ENCODE assay signal across 14 mouse cellular contexts in the genomic region with DNA sequence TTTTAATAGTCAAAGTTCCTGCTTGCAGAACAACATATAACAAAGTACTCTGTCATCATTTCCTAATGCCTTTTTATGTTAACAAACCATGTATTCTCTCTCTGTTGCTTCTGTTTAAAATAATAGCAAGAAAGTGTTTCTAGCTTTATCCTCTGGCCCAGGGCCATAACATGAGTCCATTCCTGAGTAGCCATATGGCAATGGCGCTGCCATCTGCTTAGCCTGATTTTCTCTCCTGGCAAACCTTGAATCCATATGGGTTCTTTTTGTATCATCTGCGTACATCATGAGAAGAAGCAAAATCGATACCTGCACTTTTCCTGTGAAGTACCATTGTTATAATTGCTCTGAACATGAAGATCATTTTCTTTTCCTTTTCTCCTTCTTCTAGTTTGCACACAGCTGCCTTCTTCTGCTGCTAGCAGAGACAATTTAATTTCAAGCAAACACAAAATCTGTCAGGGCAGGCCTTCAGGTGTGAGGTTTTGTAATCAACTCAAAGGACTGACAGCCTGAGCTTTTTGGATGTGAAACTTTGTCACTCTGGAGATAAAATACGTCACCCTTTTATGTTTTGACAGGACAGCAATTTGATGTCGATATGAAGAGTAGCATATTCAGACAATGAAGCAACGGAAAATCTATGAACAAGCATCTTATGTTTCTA.
DNase-seq lines count a peak whose midpoint lies in the region; ATAC-seq and TF ChIP-seq lines count a peak whose summit lies in the region.
"Had no signal": no experiment of that assay in that cellular context is flagged by ENCODE, and none has a peak within 500 bp of the region (broad histone marks: within the 10 kb centered on the region; RNA-seq: fewer than 3 reads in every experiment).

No protein-coding gene starts in this region.

- peak; percentile 58; the same call in 1 of the 2 replicates for ATAC-seq in hindbrain, postnatal 0 days
- ATAC-seq in frontal cortex, adult (ENCODE audit: low TSS enrichment), result peak; percentile 83
- ATAC-seq in intestine, postnatal 0 days, result no peak
- ATAC-seq: intestine, embryonic 16.5 days had no signal

- H3K9me3 ChIP-seq in hindbrain, postnatal 0 days (ENCODE audit: low read length), result no peaks in the 10 kb centered on the region
- H3K9me3 ChIP-seq in hindbrain, embryonic 10.5 days, result no peaks in the 10 kb centered on the region
- no peaks in the 10 kb centered on the region for H3K9me3 ChIP-seq in intestine, postnatal 0 days (ENCODE audit: control insufficient read depth)
- H3K9me3 ChIP-seq: limb, embryonic 13.5 days; stomach, embryonic 15.5 days had no signal

- no peak overlapping the region for H3K4me2 ChIP-seq in hindbrain, postnatal 0 days (ENCODE audit: low read depth, low read length)
- no peak overlapping the region for H3K4me2 ChIP-seq in intestine, postnatal 0 days (replicated peaks; ENCODE audit: low read depth)
- H3K4me2 ChIP-seq: heart, embryonic 11.5 days; limb, embryonic 13.5 days; stomach, embryonic 15.5 days had no signal

- WGBS in hindbrain, postnatal 0 days, result 57% methylated on average over 6 of the region's 6 CpGs
- 87% methylated on average over 6 of the region's 6 CpGs for WGBS in hindbrain, embryonic 10.5 days
- WGBS in intestine, postnatal 0 days, result 69% methylated on average over 6 of the region's 6 CpGs

- no peak for TF ChIP-seq CTCF in hindbrain, postnatal 0 days (IDR thresholded peaks at IDR 0.05; ENCODE audit: low read depth)
- TF ChIP-seq CTCF in intestine, postnatal 0 days (IDR thresholded peaks at IDR 0.05; ENCODE audit: low read depth), result no peak

- H3K4me1 ChIP-seq in hindbrain, postnatal 0 days (ENCODE audit: insufficient read depth, low read length), result no peaks in the 10 kb centered on the region
- H3K4me1 ChIP-seq in hindbrain, embryonic 10.5 days (replicated peaks), result no peaks in the 10 kb centered on the region
- H3K4me1 ChIP-seq in intestine, postnatal 0 days (replicated peaks; ENCODE audit: control insufficient read depth, insufficient read depth, low read length), result no peaks in the 10 kb centered on the region
- H3K4me1 ChIP-seq: limb, embryonic 13.5 days; stomach, embryonic 15.5 days had no signal

- no peak overlapping the region for H3K9ac ChIP-seq in hindbrain, postnatal 0 days (replicated peaks; ENCODE audit: low read length)
- no peak overlapping the region for H3K9ac ChIP-seq in intestine, postnatal 0 days (ENCODE audit: low read depth, low read length)
- H3K9ac ChIP-seq: limb, embryonic 13.5 days; stomach, embryonic 15.5 days had no signal

- H3K36me3 ChIP-seq in hindbrain, postnatal 0 days (ENCODE audit: insufficient read depth, low read length), result no peaks in the 10 kb centered on the region
- no peaks in the 10 kb centered on the region for H3K36me3 ChIP-seq in hindbrain, embryonic 10.5 days
- no peaks in the 10 kb centered on the region for H3K36me3 ChIP-seq in intestine, postnatal 0 days (ENCODE audit: control insufficient read depth, insufficient read depth)
- H3K36me3 ChIP-seq: limb, embryonic 13.5 days; stomach, embryonic 15.5 days had no signal

- DNase-seq in hindbrain, postnatal 0 days (ENCODE audit: low spot score), result peak; percentile 78
- no peak for DNase-seq in hindbrain, embryonic 10.5 days (ENCODE audit: low spot score)
- DNase-seq in left cerebral cortex, adult 18-20 months (ENCODE audit: low spot score in 2 of 2), result peak; percentile 68 to 73
- peak; percentile 32 for DNase-seq in right cerebral cortex, postnatal 4 days
- no peak for DNase-seq in embryo, embryonic 11 days
- DNase-seq in kidney, postnatal 36 days, result no peak

- no peaks in the 10 kb centered on the region for H3K27me3 ChIP-seq in hindbrain, postnatal 0 days (ENCODE audit: insufficient read depth, low read length)
- no peaks in the 10 kb centered on the region for H3K27me3 ChIP-seq in hindbrain, embryonic 10.5 days (ENCODE audit: insufficient read depth, poor library complexity, severe bottlenecking)
- H3K27me3 ChIP-seq in intestine, postnatal 0 days (replicated peaks; ENCODE audit: control insufficient read depth, insufficient read depth, low read length), result no peaks in the 10 kb centered on the region
- H3K27me3 ChIP-seq: limb, embryonic 13.5 days; stomach, embryonic 15.5 days had no signal

- peak overlapping the region; percentile 54; the same call in 1 of the 2 replicates for H3K27ac ChIP-seq in hindbrain, postnatal 0 days
- H3K27ac ChIP-seq in hindbrain, embryonic 10.5 days, result no peak overlapping the region
- no peak overlapping the region for H3K27ac ChIP-seq in intestine, postnatal 0 days (ENCODE audit: low read depth, low read length)
- H3K27ac ChIP-seq: limb, embryonic 13.5 days; macrophage; stomach, embryonic 15.5 days had no signal

- no peak overlapping the region for H3K4me3 ChIP-seq in hindbrain, postnatal 0 days (ENCODE audit: low read length)
- no peak overlapping the region for H3K4me3 ChIP-seq in hindbrain, embryonic 10.5 days
- no peak overlapping the region for H3K4me3 ChIP-seq in intestine, postnatal 0 days (ENCODE audit: low read depth, low read length)
- H3K4me3 ChIP-seq: erythroblast, embryonic 14.5 days; limb, embryonic 13.5 days; stomach, embryonic 15.5 days had no signal

Comparison
In these comparisons a context has a peak if more than half of its experiments do, and no peak if none do; other contexts are left out.
1. DNase-seq: peak in hindbrain, postnatal 0 days (single experiment), left cerebral cortex, adult 18-20 months (2 of 2) and right cerebral cortex, postnatal 4 days (single experiment); none in hindbrain, embryonic 10.5 days (single experiment), embryo, embryonic 11 days (single experiment) and kidney, postnatal 36 days (0 of 2).